8 mouse cellular contexts compared by ENCODE assay signal in genomic region chr13:26932695-26933438, GRCm38 (mm10).
DNase-seq lines count a peak whose midpoint lies in the region; ATAC-seq and TF ChIP-seq lines count a peak whose summit lies in the region.

No protein-coding gene starts in this region.

- no peak for TF ChIP-seq EP300 in lung, postnatal 0 days (IDR thresholded peaks at IDR 0.05)
- TF ChIP-seq EP300 in heart, postnatal 0 days (IDR thresholded peaks at IDR 0.05; ENCODE audit: low read depth): no peak

- no peaks in the 10 kb centered on the region for H3K27me3 ChIP-seq in lung, postnatal 0 days (replicated peaks; ENCODE audit: insufficient read depth, low read length)
- no peaks in the 10 kb centered on the region for H3K27me3 ChIP-seq in heart, postnatal 0 days (ENCODE audit: control insufficient read depth, insufficient read depth, low read length)
- H3K27me3 ChIP-seq in limb, embryonic 12.5 days: no peaks in the 10 kb centered on the region

- no peak overlapping the region for H3K9ac ChIP-seq in lung, postnatal 0 days (replicated peaks; ENCODE audit: low read depth)
- H3K9ac ChIP-seq in heart, postnatal 0 days (replicated peaks; ENCODE audit: low read depth, low read length): no peak overlapping the region
- H3K9ac ChIP-seq in limb, embryonic 12.5 days (replicated peaks): no peak overlapping the region

- no peaks in the 10 kb centered on the region; the same call in 1 of the 2 replicates for H3K4me1 ChIP-seq in lung, postnatal 0 days (ENCODE audit: insufficient read depth, low read depth, low read length)
- H3K4me1 ChIP-seq in heart, postnatal 0 days (ENCODE audit: control insufficient read depth, insufficient read depth): no peaks in the 10 kb centered on the region
- H3K4me1 ChIP-seq in limb, embryonic 12.5 days (replicated peaks): peaks cover 15% of the 10 kb centered on the region; the same call in 1 of the 2 replicates

- no peak for TF ChIP-seq CTCF in lung, postnatal 0 days (IDR thresholded peaks at IDR 0.05)
- TF ChIP-seq CTCF in heart, postnatal 0 days (IDR thresholded peaks at IDR 0.05; ENCODE audit: low read depth): no peak

- peak; percentile 53 for DNase-seq in lung, postnatal 0 days (ENCODE audit: low spot score)
- DNase-seq in lung, postnatal 36 days: no peak
- DNase-seq in heart, postnatal 0 days (ENCODE audit: low spot score): peak; percentile 10
- DNase-seq in yolk sac, embryonic 10.5 days (ENCODE audit: low spot score): peak; percentile 44
- no peak for DNase-seq in right cerebral cortex, adult 2 months (ENCODE audit: low spot score in 2 of 2)
- DNase-seq in thymus, postnatal 36 days: no peak
- DNase-seq in gastrocnemius, postnatal 4 days (ENCODE audit: low spot score in 2 of 2): no peak

- no peaks in the 10 kb centered on the region for H3K36me3 ChIP-seq in lung, postnatal 0 days (ENCODE audit: insufficient read depth, low read length)
- no peaks in the 10 kb centered on the region for H3K36me3 ChIP-seq in heart, postnatal 0 days (replicated peaks; ENCODE audit: control insufficient read depth, insufficient read depth, low read length)
- no peaks in the 10 kb centered on the region for H3K36me3 ChIP-seq in limb, embryonic 12.5 days

- H3K4me3 ChIP-seq in lung, postnatal 0 days (ENCODE audit: low read depth, low read length): no peak overlapping the region
- H3K4me3 ChIP-seq in heart, postnatal 0 days (ENCODE audit: low read depth, low read length): no peak overlapping the region
- H3K4me3 ChIP-seq in limb, embryonic 12.5 days (replicated peaks): no peak overlapping the region

- no peaks in the 10 kb centered on the region for H3K9me3 ChIP-seq in lung, postnatal 0 days (ENCODE audit: low read length)
- no peaks in the 10 kb centered on the region for H3K9me3 ChIP-seq in heart, postnatal 0 days (replicated peaks; ENCODE audit: control insufficient read depth, low read length)
- no peaks in the 10 kb centered on the region for H3K9me3 ChIP-seq in limb, embryonic 12.5 days

- 13% methylated on average over 4 of the region's 4 CpGs for WGBS in lung, postnatal 0 days
- WGBS in heart, postnatal 0 days: 47% methylated on average over 4 of the region's 4 CpGs
- 9% methylated on average over 4 of the region's 4 CpGs for WGBS in limb, embryonic 12.5 days

- H3K4me2 ChIP-seq in lung, postnatal 0 days (replicated peaks; ENCODE audit: low read depth, low read length): no peak overlapping the region
- no peak overlapping the region for H3K4me2 ChIP-seq in heart, postnatal 0 days (ENCODE audit: low read depth, low read length)
- no peak overlapping the region for H3K4me2 ChIP-seq in limb, embryonic 12.5 days

- no peak overlapping the region for H3K27ac ChIP-seq in lung, postnatal 0 days (ENCODE audit: low read length)
- peak overlapping the region; percentile 55; the same call in 1 of the 2 replicates for H3K27ac ChIP-seq in heart, postnatal 0 days (ENCODE audit: low read depth)
- H3K27ac ChIP-seq in limb, embryonic 12.5 days: no peak overlapping the region

- ATAC-seq in lung, postnatal 0 days: peak; percentile 62
- peak; percentile 63; the same call in 1 of the 2 replicates for ATAC-seq in heart, postnatal 0 days (ENCODE audit: insufficient read depth, low read depth)
- peak; percentile 56; the same call in 1 of the 2 replicates for ATAC-seq in limb, embryonic 12.5 days (ENCODE audit: insufficient number of reproducible peaks, insufficient read depth, low FRiP score, low TSS enrichment, low read depth)

Comparison
In these comparisons a context has a peak if more than half of its experiments do, and no peak if none do; other contexts are left out.
1. DNase-seq: peak in lung, postnatal 0 days (single experiment), heart, postnatal 0 days (single experiment) and yolk sac, embryonic 10.5 days (single experiment); none in lung, postnatal 36 days (single experiment), right cerebral cortex, adult 2 months (0 of 2), thymus, postnatal 36 days (0 of 2) and gastrocnemius, postnatal 4 days (0 of 2).
2. Peak in every context shown above with its lines, with median percentiles within 50 percentile points of each other: ATAC-seq.